Mouse (Mus musculus) ES-E14 (cell line): Measurements from ENCODE around the gene Serpinb6a. TPM values are rescaled to one million over a fixed set of nuclear protein-coding genes. Genes with fewer than 3 reads are reported as not detected.

Experiments used
- DNase-seq: peaks from one replicate; pipeline ENCODE4 v3.0.0-alpha.2; 2013; ENCODE audit warnings: low read depth, low spot score
- H3K27ac ChIP-seq: 2 replicates; pipeline ENCODE4 v1.5.1; 2012; ENCODE audit warnings: low read depth, mild to moderate bottlenecking, low read length, moderate library complexity, mixed read lengths; ENCODE audit not compliant: poor library complexity, insufficient read depth, severe bottlenecking
- H3K36me3 ChIP-seq: 2 replicates; pipeline ENCODE4 v1.6.1; 2012; ENCODE audit warnings: mild to moderate bottlenecking, low read length, moderate library complexity, mixed read lengths; ENCODE audit not compliant: control insufficient read depth, poor library complexity, insufficient read depth, severe bottlenecking
- H3K4me1 ChIP-seq, 2 experiments: fragments of 150-350 bp in 1 of 2; sonication (generic) in 1 of 2; 2 replicates each; pipeline ENCODE4 v1.6.1; 2012; ENCODE audit warnings: low read length in 2 of 2, mild to moderate bottlenecking in 1 of 2, mixed read lengths in 1 of 2; ENCODE audit not compliant: control insufficient read depth in 2 of 2, insufficient read depth in 2 of 2, poor library complexity in 1 of 2
- H3K4me3 ChIP-seq, 2 experiments: fragments of 150-350 bp in 1 of 2; sonication (generic) in 1 of 2; 2 replicates each; pipeline ENCODE4 v1.5.1; 2012; ENCODE audit warnings: low read length in 2 of 2, low read depth in 1 of 2, mild to moderate bottlenecking in 1 of 2, mixed read lengths in 1 of 2; ENCODE audit not compliant: insufficient read depth in 1 of 2, poor library complexity in 1 of 2, severe bottlenecking in 1 of 2
- H3K9ac ChIP-seq: 2 replicates; pipeline ENCODE4 v1.6.1; 2012; ENCODE audit warnings: low read depth, mild to moderate bottlenecking, low read length, mixed read lengths; ENCODE audit not compliant: poor library complexity, insufficient read depth, severe bottlenecking
- H3K9me3 ChIP-seq: fragments of 150-350 bp; sonication (generic); 2 replicates; pipeline ENCODE4 v1.6.1; 2012; ENCODE audit warnings: low read depth, mild to moderate bottlenecking, low read length; ENCODE audit not compliant: control insufficient read depth, insufficient read depth
- CHD2 ChIP-seq: IDR thresholded peaks from 2 replicates; pipeline ENCODE4 v1.6.1; 2014; ENCODE audit warnings: mild to moderate bottlenecking, low read depth, low read length, inconsistent platforms
- HCFC1 ChIP-seq: IDR thresholded peaks from 2 replicates; pipeline ENCODE4 v1.6.1; 2012; ENCODE audit warnings: low read length, inconsistent platforms, borderline replicate concordance; ENCODE audit not compliant: insufficient read depth
- MAFK ChIP-seq: IDR thresholded peaks from 2 replicates; pipeline ENCODE4 v1.6.1; 2014; ENCODE audit warnings: mild to moderate bottlenecking, low read depth, low read length, inconsistent platforms; ENCODE audit not compliant: insufficient read depth
- ZC3H11A ChIP-seq: IDR thresholded peaks from 2 replicates; pipeline ENCODE4 v1.6.1; 2012; ENCODE audit warnings: low read depth, mild to moderate bottlenecking, inconsistent platforms, low read length, borderline replicate concordance
- ZNF384 ChIP-seq: IDR thresholded peaks from 2 replicates; pipeline ENCODE4 v1.6.1; 2012; ENCODE audit warnings: low read depth, low read length, inconsistent platforms
- in situ Hi-C, 2 experiments: fragments of 600-800 bp; cut with MboI; formaldehyde crosslinking; loops; one replicate each; pipeline ENCODE4 v1.15.1; 2025; ENCODE audit warnings: low sequenced_read_pairs in 2 of 2, inconsistent platforms in 1 of 2; ENCODE audit not compliant: unreplicated experiment in 2 of 2
- total RNA-seq: library from RNA; depleted of rRNA; stranded (reverse); fragments of 300-350 nt; gene quantifications from 2 replicates; pipeline ENCODE4 v1.2.3, GENCODE M21; 2012

Gene Serpinb6a
- total RNA-seq, 1 experiment, result 57.2 TPM

- Histone ChIP-seq H3K27ac (no peak overlapping the region), H3K9me3 (no peaks in the 10 kb centered on the region), H3K9ac (no peak overlapping the region), H3K36me3 (peaks cover 7% of the 10 kb centered on the region), H3K4me3 (no peak overlapping the region), H3K4me1 (peaks cover 3 to 4% of the 10 kb centered on the region in 2 experiments; a peak in 1 of 4 replicates)
- no peak for TF ChIP-seq ZNF384
- no peak for TF ChIP-seq CHD2
- TF ChIP-seq ZC3H11A, result no peak
- TF ChIP-seq MAFK, result no peak
- no peak for TF ChIP-seq HCFC1
- DNase-seq, result no peak
- in situ Hi-C loops, result no loop called here
Measured at GRCm38 (mm10) chr13:34035424-34035823, 32.8 kb upstream of the Serpinb6a start.

- Histone ChIP-seq H3K9ac (no peak overlapping the region), H3K4me3 (no peak overlapping the region), H3K4me1 (peaks cover 2% of the 10 kb centered on the region in 2 experiments; a peak in 1 of 4 replicates), H3K27ac (no peak overlapping the region), H3K9me3 (no peaks in the 10 kb centered on the region), H3K36me3 (peaks cover 12% of the 10 kb centered on the region)
- no peak for DNase-seq
- no peak for TF ChIP-seq ZC3H11A
- no peak for TF ChIP-seq ZNF384
- TF ChIP-seq MAFK, result no peak
- no peak for TF ChIP-seq CHD2
- TF ChIP-seq HCFC1, result no peak
- in situ Hi-C loops, result no loop called here
Measured at GRCm38 (mm10) chr13:34032041-34032440, 29.4 kb upstream of the Serpinb6a start.

- peaks cover 2% of the 10 kb centered on the region; the same call in 1 of the 2 replicates for H3K36me3 ChIP-seq
- no peak overlapping the region for H3K9ac ChIP-seq
- H3K4me1 ChIP-seq, result no peaks in the 10 kb centered on the region
- no peak for DNase-seq
- in situ Hi-C loops, result no loop called here
- no peak overlapping the region for H3K27ac ChIP-seq
- no peaks in the 10 kb centered on the region for H3K9me3 ChIP-seq
- no peak overlapping the region for H3K4me3 ChIP-seq
- TF ChIP-seq HCFC1 (no peak), CHD2 (no peak), ZNF384 (no peak), ZC3H11A (no peak), MAFK (no peak)
Measured at GRCm38 (mm10) chr13:34021998-34022397, 19.4 kb upstream of the Serpinb6a start.

- Histone ChIP-seq H3K36me3 (peaks cover 4% of the 10 kb centered on the region), H3K4me1 (no peaks in the 10 kb centered on the region), H3K4me3 (no peak overlapping the region), H3K9ac (no peak overlapping the region), H3K27ac (no peak overlapping the region), H3K9me3 (no peaks in the 10 kb centered on the region)
- in situ Hi-C loops, result no loop called here
- DNase-seq, result no peak
- no peak for TF ChIP-seq HCFC1
- no peak for TF ChIP-seq CHD2
- TF ChIP-seq ZC3H11A, result no peak
- no peak for TF ChIP-seq ZNF384
- no peak for TF ChIP-seq MAFK
Measured at GRCm38 (mm10) chr13:34018521-34018920, 15.9 kb upstream of the Serpinb6a start.
